Mouse (Mus musculus) kidney, adult 11 months (tissue): Measurements from ENCODE around the gene Klrb1b.
"Not testable (repeated sequence)": the region's sequence is repeated elsewhere in the genome, so short reads cannot be mapped to it uniquely, and the experiment has no call there.

Source experiments
- DNase-seq: peaks from one replicate; pipeline ENCODE4 v3.0.0; 2022

Klrb1b gene

GRCm38 (mm10) chr6:128840669-128841068 is 14.5 kb upstream of the Klrb1b start:
- DNase-seq, result not testable (repeated sequence)

DNA sequence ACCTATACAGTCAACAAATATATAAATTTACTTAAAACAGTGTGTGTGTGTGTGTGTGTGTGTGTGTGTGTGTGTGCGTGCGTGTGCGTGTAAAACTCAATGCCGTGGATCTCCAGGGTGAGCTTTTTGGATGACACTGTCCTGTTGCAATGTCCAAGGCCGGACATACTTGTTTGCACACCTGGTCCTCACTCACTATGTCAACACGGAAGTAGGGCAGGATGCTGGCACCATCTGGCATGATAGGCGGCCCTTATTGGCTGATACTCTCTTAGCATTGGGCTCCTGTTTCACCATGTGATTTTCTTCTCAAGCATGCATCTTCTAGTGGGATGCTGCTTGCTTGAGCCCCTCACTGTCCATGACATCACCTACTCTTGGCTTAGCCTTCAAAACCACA is 13.8 kb upstream of the Klrb1b start:
- no peak for DNase-seq

DNA sequence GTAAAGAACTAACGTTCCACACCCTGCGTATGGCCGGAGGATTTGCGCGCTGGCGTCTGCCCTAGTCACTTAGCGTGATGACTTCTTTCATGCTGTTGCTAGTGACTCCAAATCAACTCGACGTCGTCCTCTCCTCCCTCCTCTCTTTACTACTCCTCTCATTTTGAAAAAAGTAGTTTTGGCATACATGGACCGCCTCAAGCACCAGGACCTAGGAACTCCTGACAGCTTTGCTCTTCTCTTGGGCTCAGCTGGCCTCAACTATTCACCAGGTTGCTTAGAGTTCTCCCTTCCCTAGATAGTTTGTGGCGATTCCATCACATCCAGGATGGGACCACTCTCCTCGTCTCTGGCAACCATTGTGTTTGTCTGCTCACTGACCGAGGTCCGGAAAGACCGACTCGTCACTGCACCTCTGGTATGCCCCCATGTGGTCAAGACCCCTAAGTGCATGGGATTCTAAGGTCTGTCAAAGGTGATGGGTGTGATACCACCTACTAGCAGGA is 13.2 kb upstream of the Klrb1b start:
- DNase-seq, result peak; percentile 86

- DNase-seq, result peak; percentile 88
Observed at GRCm38 (mm10) chr6:128838342-128839265, 12.5 kb upstream of the Klrb1b start.

GRCm38 (mm10) chr6:128837454-128838341 is 11.6 kb upstream of the Klrb1b start:
- DNase-seq, result no peak

DNA sequence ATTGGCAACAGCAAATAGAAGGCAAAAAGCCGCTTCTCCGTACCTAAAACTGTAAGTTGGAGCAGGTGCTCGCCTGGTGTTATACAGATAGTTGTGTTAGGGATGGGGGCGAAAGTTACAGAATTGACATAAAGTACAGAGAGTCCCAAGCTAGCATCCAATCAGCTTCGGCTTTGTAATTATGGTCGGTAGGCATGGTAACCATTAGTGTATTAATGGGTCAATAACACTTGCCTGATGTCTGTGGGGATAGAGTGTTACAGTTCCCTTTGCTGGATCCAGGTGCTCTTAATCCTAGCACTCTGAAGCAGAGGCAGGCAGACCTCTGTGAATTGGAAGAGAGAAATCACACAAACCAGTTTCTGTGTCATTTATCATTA is 10.8 kb upstream of the Klrb1b start:
- no peak for DNase-seq

DNA sequence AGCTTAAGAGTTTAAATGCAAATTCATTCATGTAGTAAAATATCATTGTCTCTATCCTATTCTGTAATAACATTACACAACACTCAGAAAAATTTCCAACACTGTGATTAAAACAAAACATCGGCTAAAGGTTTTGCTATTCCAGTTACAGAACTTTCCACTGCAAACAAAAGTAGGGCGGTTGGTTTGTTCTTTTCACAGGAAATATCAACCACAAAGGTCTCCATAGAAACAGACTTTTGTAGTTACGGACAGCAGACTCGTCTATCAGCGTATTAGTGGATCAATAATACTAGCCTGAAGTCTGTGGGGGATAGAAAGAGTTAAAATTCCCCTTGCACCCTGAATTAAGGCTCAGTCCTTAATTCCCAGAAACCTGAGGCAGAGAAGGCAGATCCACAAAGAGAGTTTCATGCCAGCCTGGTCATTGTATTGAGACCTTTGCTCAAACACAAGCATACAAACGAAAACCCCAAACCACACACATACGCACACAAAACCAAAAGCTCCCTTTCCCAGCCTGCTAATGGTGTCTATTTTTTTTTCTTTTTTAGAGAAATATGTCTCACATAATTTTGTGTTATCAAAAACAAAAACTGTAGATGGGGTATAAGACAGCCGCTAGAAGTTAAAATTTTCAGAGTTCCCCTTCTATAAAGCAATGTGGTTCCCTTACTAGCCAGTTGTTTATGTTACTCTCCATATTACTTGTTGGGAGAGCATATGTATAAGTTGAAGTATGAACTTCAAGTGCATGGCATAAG is 10.2 kb upstream of the Klrb1b start:
- no peak for DNase-seq

- no peak for DNase-seq
Observed at GRCm38 (mm10) chr6:128835571-128835970, 9.4 kb upstream of the Klrb1b start.

DNA sequence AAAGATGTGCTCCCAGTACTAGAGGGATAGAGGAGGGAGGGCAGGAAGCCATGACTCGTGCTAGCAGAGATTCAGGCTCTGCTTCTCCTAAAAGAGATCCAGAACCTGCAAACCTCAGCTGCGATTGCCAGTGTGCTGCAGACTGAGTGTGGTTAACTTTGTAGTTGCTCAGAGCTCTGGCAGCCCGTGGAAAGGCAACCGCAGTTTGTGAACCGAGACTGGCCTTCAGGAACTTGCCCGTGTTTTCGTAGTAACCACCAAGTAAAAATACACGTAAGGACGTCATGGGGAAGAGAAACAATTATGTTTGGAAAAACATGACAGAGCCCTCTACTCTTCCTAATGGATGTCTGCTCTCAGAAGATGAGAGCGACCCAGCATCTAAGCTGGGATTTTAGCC is 6.9 kb upstream of the Klrb1b start:
- DNase-seq, result no peak

GRCm38 (mm10) chr6:128829837-128830236 is 3.7 kb upstream of the Klrb1b start:
- no peak for DNase-seq

GRCm38 (mm10) chr6:128826781-128827180 is 650 bp upstream of the Klrb1b start:
- no peak for DNase-seq

DNA sequence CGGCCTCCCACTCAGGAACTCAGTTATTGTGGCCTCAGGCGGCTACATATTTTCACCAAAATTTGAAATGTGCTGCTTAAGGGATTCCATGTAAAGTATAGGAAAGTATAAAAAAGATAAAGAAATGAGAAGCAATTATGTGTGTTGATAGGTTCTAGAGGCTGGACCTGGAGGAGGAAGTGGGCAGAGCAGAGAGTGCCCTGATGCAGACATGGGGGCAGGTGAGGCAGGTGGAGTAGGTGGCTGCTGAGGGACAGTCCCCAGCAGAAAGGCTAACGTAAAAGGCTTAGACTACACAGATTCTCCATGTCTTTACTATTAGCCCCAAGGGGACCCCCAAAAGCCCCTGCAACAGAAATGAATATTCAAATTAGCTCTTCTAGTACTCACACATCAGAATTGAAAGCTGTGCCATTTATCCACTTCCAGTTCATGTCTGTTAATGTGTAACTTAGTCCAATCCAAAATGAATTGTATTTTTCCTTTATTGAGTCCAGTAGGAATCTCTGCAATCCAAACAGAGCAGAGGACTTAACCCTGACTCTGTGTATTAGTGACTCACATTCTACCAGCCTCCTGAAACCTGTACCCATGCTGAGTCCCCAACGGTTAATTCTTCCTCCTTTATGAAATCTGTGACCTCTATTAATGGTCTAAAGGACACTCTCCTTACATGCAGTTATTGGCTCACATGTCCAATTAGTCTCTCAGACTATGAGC is 7.9 kb downstream of the Klrb1b start:
- no peak for DNase-seq

DNA sequence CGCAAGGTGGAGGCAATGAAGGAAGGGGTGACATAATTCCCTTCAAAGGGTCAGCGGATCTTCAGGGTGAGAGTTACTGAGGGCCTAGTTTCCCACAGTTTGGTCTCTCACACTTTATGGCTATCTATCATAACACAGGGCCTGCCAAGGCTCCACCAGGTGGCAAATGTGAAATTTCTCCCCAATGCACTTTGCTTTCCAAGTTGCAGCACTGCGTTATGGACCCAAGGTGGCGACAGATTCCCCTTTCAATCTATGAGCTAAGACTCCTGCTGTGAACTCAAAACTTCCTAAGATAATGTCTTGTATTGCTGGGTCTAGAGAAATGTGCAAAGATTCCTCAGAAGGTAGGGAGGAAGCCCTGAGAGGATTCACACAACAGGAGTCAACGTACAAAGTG is 17.6 kb downstream of the Klrb1b start:
- DNase-seq, result peak; percentile 21

DNA sequence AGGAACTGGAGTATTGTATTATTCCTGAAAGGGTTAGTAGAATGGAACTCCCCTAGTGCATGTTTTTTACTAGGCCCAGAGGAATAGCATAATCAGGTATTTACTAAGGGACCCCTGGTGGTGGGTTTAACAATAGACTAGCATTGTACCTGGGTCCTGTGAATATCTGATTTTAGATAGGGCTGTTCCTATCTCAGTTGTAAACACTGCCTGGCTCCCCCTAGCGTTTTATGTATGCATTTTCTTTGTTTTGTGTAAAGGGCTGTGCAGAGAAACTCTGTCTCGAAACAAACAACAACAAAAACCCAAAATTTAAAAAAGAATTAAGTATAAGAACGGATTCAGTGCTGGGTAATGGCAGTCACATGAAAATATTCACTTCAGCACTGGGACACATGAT is 19.1 kb downstream of the Klrb1b start:
- DNase-seq, result no peak

DNA sequence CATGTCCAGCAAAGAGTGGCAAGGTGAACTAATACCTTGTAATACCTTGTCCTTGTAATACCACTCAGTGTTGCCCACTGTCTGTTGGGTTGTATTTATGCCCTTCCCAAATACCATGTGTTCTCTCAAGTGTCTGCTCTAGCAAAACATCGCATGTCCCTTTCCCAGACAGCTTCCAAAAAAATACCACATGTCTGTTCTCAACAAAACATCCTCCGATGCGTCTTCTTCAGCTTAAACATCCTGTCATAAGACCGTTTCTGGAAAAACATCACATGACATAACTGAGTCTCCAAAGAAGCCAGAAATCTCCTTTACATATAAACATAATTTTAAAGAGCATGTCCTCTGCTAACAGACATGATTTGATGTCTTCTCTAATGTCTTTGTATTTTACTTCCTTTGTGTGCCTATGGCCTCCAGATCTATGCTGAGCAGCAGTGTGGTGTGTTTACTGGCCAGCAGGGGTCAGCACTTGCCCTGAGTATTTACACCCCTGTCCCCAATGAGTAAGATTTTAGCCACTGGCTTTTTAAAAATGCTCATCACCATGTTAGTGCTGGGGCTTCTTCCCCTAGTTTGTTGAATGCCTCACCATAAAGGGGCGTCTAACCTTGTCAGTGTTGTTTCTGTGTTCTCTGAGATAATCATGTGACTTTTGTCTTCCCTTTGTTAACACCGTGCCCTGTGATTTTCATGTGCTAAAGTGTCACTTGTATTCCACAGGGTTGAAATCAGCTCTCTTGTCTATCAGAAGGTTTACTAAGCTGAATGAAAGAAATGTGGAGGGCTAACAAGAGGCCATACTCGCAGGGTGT is 21.1 kb downstream of the Klrb1b start:
- DNase-seq, result peak; percentile 50

GRCm38 (mm10) chr6:128802999-128803857 is 22.9 kb downstream of the Klrb1b start:
- DNase-seq, result peak; percentile 97

- no peak for DNase-seq
Observed at GRCm38 (mm10) chr6:128802557-128802956, 23.6 kb downstream of the Klrb1b start.

GRCm38 (mm10) chr6:128800696-128801095 is 25.4 kb downstream of the Klrb1b start:
- not testable (repeated sequence) for DNase-seq

GRCm38 (mm10) chr6:128799896-128800270 is 26.2 kb downstream of the Klrb1b start:
- no peak for DNase-seq
